Mouse (Mus musculus) testis, adult 2 months (tissue): Measurements from ENCODE around the gene Mdfi.

Source experiments
- CTCF ChIP-seq: fragments of 200-500 bp; IDR thresholded peaks from 2 replicates; pipeline ENCODE4 v1.5.1; 2012; ENCODE audit warnings: low read depth, mild to moderate bottlenecking, inconsistent platforms, low read length, moderate library complexity; ENCODE audit not compliant: control insufficient read depth, insufficient read depth, insufficient replicate concordance
- POLR2A ChIP-seq: fragments of 200-500 bp; IDR thresholded peaks from 2 replicates; pipeline ENCODE4 v1.6.1; 2012; ENCODE audit warnings: low read depth, mild to moderate bottlenecking, inconsistent platforms, low read length, moderate library complexity; ENCODE audit not compliant: control insufficient read depth

DNA sequence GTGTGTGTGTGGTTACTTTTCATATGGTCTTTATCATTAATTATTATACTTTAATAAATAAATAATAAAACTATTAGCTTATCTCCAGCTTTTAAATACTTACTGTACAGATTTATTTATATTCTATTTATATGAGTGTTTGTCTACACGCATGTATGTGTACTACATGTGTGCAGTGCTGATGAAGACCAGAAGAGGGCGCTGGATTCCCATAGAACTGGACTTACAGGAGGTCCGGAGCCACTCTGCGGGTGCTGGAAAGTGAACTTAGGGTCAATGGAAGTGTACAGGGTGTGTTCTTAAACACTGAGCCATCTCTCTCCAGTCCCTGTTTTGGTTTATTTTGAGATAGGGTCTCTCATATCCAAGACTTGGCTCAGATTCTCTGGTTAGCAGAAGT is 21.1 kb upstream of the Mdfi start:
- TF ChIP-seq CTCF (no peak; the same call in 1 of the 2 replicates), POLR2A (no peak)
